Mouse (Mus musculus): ENCODE measurements around the gene Cog4.
A peak's percentile ranks its signal among the peaks of the same experiment; 100 is the strongest.
"Not testable (repeated sequence)": the region's sequence is repeated elsewhere in the genome, so short reads cannot be mapped to it uniquely, and the experiment has no call there.

Cog4 gene

GRCm38 (mm10) chr8:110892040-110892439 is 45.6 kb downstream of the Cog4 start:
- no peak for DNase-seq

GRCm38 (mm10) chr8:110892913-110893312 is 46.5 kb downstream of the Cog4 start:
- no peak for DNase-seq

GRCm38 (mm10) chr8:110894851-110895250 is 48.5 kb downstream of the Cog4 start:
- no peak for DNase-seq

- DNase-seq, result no peak
Measured at GRCm38 (mm10) chr8:110895254-110895653, 48.9 kb downstream of the Cog4 start.

- DNase-seq, result no peak
Measured at GRCm38 (mm10) chr8:110895812-110896211, 49.4 kb downstream of the Cog4 start.

- DNase-seq, result no peak
Measured at GRCm38 (mm10) chr8:110897495-110897894, 51.1 kb downstream of the Cog4 start.

- no peak for DNase-seq
Measured at GRCm38 (mm10) chr8:110901056-110901455, 54.7 kb downstream of the Cog4 start.

- DNase-seq, result peak; percentile 81
Measured at GRCm38 (mm10) chr8:110901839-110902578, 55.6 kb downstream of the Cog4 start, which contains the start of gene Fuk. TSS of gene Fuk (minus strand) at chr8:110902488.

GRCm38 (mm10) chr8:110902579-110902965 is 56.2 kb downstream of the Cog4 start:
- DNase-seq, result no peak

- DNase-seq, result no peak
Measured at GRCm38 (mm10) chr8:110905404-110905803, 59.0 kb downstream of the Cog4 start.

GRCm38 (mm10) chr8:110906682-110907081 is 60.3 kb downstream of the Cog4 start:
- no peak for DNase-seq

GRCm38 (mm10) chr8:110909850-110910249 is 63.5 kb downstream of the Cog4 start:
- not testable (repeated sequence) for DNase-seq

GRCm38 (mm10) chr8:110911576-110912570 is 65.5 kb downstream of the Cog4 start:
- DNase-seq, result no peak

- DNase-seq, result peak; percentile 29
Measured at GRCm38 (mm10) chr8:110917415-110917814, 71.0 kb downstream of the Cog4 start.

- DNase-seq, result no peak
Measured at GRCm38 (mm10) chr8:110918027-110918426, 71.6 kb downstream of the Cog4 start.

- no peak for DNase-seq
Measured at GRCm38 (mm10) chr8:110918460-110918859, 72.1 kb downstream of the Cog4 start.

GRCm38 (mm10) chr8:110919341-110920031 is 73.1 kb downstream of the Cog4 start, which contains the start of gene St3gal2:
TSS of gene St3gal2 (plus strand) at chr8:110919922.
- DNase-seq, result peak; percentile 98

GRCm38 (mm10) chr8:110920032-110920772 is 73.8 kb downstream of the Cog4 start:
- DNase-seq, result peak; percentile 52

GRCm38 (mm10) chr8:110920773-110921277 is 74.4 kb downstream of the Cog4 start:
- no peak for DNase-seq

- DNase-seq, result no peak
Measured at GRCm38 (mm10) chr8:110921492-110922230, 75.3 kb downstream of the Cog4 start.

GRCm38 (mm10) chr8:110925691-110926140 is 79.3 kb downstream of the Cog4 start:
- DNase-seq, result no peak

All from retina, postnatal 1 day (tissue).